Mouse (Mus musculus) midbrain, embryonic 11.5 days (tissue): Measurements from ENCODE around the gene Mapk8ip1. TPM values are rescaled to one million over a fixed set of nuclear protein-coding genes. Genes with fewer than 3 reads are reported as not detected.

Experiments
- ATAC-seq: fragments of 200-750 bp; cut with Nextera tagmentation; 2 replicates; pipeline ENCODE4 v1.8.0; 2017; ENCODE audit warnings: moderate TSS enrichment, moderate library complexity; ENCODE audit not compliant: low FRiP score
- DNase-seq: peaks from one replicate; pipeline ENCODE4 v3.0.0; 2015; ENCODE audit warnings: low spot score; ENCODE audit errors: missing footprints
- H3K27ac ChIP-seq: fragments of 300-500 bp; sonication (generic); 2 replicates; pipeline ENCODE4 v1.5.1; 2014; ENCODE audit warnings: low read depth, low read length
- H3K27me3 ChIP-seq: fragments of 300-500 bp; sonication (generic); 2 replicates; pipeline ENCODE4 v1.6.1; 2014; ENCODE audit warnings: mild to moderate bottlenecking, low read length, moderate library complexity, mixed read lengths; ENCODE audit not compliant: control insufficient read depth, insufficient read depth
- H3K36me3 ChIP-seq: fragments of 300-500 bp; sonication (generic); 2 replicates; pipeline ENCODE4 v1.6.1; 2014; ENCODE audit warnings: mild to moderate bottlenecking, low read length, moderate library complexity, mixed read lengths; ENCODE audit not compliant: control insufficient read depth, insufficient read depth
- H3K4me1 ChIP-seq: fragments of 300-500 bp; sonication (generic); 2 replicates; pipeline ENCODE4 v1.6.1; 2014; ENCODE audit warnings: low read length; ENCODE audit not compliant: control insufficient read depth, insufficient read depth
- H3K4me2 ChIP-seq: fragments of 300-500 bp; sonication (generic); 2 replicates; pipeline ENCODE4 v1.6.1; 2014; ENCODE audit warnings: mild to moderate bottlenecking, moderate library complexity
- H3K4me3 ChIP-seq: fragments of 300-500 bp; sonication (generic); 2 replicates; pipeline ENCODE4 v1.5.1; 2014; ENCODE audit warnings: low read depth, low read length
- H3K9ac ChIP-seq: fragments of 300-500 bp; sonication (generic); 2 replicates; pipeline ENCODE4 v1.6.1; 2014; ENCODE audit warnings: low read length
- H3K9me3 ChIP-seq: fragments of 300-500 bp; sonication (generic); 2 replicates; pipeline ENCODE4 v1.6.1; 2016; ENCODE audit warnings: low read length; ENCODE audit not compliant: control insufficient read depth
- microRNA-seq: library from miRNA; unstranded; fragments of <30 nt; microRNA quantifications from one replicate; pipeline ENCODE4, GENCODE M21; 2017
- polyA plus RNA-seq: library from polyadenylated mRNA; unstranded; fragments of >200 nt; fragmentation: Nextera tagmentation; extraction: Ambion mirVana; gene quantifications from 2 replicates; pipeline ENCODE4 v1.2.1, GENCODE M21; 2014

Mapk8ip1 gene
- polyA plus RNA-seq, 1 experiment from 2014 or later: 37.1 TPM

DNA sequence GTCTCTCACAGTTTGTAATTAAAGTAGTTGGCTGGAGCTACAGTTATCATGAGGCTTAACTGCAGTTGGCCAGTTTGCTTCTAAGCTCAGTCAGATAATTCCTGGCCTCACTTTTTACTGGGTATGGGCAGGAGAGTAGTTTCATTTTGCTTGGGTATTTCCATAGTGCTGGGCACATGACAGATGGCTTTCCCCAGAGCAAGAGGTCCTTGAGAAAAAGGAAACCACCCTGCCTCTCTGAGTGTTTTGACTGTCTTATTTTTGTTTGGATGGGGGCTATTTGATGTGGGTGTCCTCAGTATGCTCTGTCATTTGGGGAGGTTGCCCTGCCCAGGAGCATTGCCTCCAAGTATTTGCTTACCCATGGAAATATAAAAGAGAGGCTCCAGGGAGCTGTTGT lies 58.6 kb downstream of the Mapk8ip1 start:
- Histone ChIP-seq H3K4me3 (no peak overlapping the region), H3K9ac (no peak overlapping the region), H3K4me1 (no peaks in the 10 kb centered on the region), H3K36me3 (peaks cover 6% of the 10 kb centered on the region; the same call in 1 of the 2 replicates), H3K4me2 (no peak overlapping the region), H3K27me3 (no peaks in the 10 kb centered on the region), H3K27ac (no peak overlapping the region), H3K9me3 (no peaks in the 10 kb centered on the region)
- no peak for DNase-seq
- ATAC-seq: no peak

Small RNA genes lying within 50 kb of the gene (microRNA-seq; reads per million reads assigned to microRNA genes)
- 1.7 reads per million for gene Mir7000

Other genes with a start within 250 kb of the Mapk8ip1 start
- gene Pex16, start 26.6 kb downstream of the Mapk8ip1 start, polyA plus RNA-seq: 17.7 and 20.0 TPM in 2 replicates
- gene Large2, start 26.4 kb downstream of the Mapk8ip1 start, polyA plus RNA-seq: 8.9 and 10.6 TPM in 2 replicates
- 1.5 and 2.0 TPM in 2 replicates for gene 1700029I15Rik, start 18.7 kb downstream of the Mapk8ip1 start, polyA plus RNA-seq
- 20.5 and 21.9 TPM in 2 replicates for gene Cry2, start 32.8 kb upstream of the Mapk8ip1 start, polyA plus RNA-seq
- 9.2 and 9.5 TPM in 2 replicates for gene Slc35c1, start 59.3 kb upstream of the Mapk8ip1 start, polyA plus RNA-seq
- gene Chst1, start 198.4 kb upstream of the Mapk8ip1 start, polyA plus RNA-seq: 4.2 and 4.3 TPM in 2 replicates